Mouse (Mus musculus) cerebellum, adult 11-12 months (tissue): ENCODE results near the gene Bcam.

Experiments used
- DNase-seq: peaks from one replicate; pipeline ENCODE4 v3.0.0; 2022

Bcam gene

DNA sequence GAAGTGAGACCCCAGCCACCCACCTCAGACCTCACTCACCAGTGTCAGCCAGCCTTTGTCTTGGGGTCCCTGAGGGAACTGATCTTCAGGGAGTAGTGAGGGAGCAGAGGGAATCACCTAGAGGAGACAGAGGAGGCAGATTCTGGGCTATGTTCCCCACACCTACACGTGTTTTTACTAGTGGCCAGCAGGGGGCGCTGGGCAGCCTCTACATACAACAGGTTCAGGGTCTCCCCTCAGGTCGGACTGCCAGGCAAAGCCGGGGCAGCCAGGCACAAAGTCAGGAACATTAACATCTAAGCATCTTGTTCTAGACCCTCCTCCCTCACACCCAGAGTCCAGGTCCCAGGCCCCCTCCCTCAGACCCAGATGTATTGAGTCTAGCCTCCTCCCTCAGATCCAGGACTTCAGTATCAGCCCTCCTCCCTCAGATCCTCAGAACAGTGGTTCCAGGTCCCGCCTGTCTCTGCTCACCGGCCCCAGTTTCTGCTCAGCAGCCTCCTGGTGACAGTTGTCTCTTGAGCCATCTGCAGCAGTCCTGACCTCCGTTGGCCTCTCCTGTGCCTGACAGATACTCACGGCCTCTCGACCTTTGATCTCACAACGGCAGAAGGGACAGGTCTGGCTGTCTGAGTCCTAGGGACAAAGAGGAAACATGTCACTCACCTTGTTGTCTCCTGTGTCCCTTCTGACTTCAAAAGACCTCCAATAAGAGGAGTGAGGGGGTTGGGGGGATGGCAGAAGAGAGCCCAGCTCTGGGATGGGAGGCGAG is 14.1 kb upstream of the Bcam start:
- no peak for DNase-seq

DNA sequence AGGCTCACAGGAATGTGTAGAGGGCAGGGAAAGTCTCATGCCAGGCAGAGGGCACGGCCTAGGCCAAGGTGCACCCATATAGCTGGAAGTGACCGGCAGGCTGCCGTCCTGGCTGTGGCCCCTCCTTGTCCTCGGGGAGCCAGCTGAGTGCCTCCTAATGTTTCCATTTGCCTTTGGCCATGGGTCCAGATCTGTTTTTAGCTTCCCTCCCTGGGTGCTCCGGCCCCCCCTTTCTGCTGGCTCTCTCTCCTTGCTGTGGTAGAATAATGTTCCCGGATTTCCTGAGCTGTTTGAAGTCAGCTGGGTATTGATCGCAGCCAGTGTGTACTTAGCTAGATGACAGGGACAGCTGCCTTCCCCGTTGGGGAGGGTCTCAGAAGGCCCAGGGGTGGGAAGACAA is 12.8 kb upstream of the Bcam start:
- DNase-seq = no peak

DNA sequence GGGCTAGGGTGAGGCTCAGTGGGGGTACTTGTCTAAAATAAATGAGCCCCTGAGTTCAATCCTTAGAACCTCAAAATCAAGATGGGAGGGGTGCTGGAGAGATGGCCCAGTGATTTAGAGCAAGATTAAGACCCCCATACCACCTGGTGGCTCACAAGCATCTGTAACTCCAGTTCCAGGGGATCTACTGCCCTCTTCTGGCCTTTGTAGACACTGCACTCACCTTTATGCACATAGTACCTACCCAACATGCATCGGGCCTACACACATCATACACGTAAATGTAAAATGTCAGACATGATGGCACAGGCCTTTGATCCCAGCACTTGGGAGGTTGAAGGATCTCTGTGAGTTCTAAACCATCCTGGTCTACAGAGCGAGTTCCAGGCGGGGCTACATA is 11.8 kb upstream of the Bcam start:
- DNase-seq = no peak

DNA sequence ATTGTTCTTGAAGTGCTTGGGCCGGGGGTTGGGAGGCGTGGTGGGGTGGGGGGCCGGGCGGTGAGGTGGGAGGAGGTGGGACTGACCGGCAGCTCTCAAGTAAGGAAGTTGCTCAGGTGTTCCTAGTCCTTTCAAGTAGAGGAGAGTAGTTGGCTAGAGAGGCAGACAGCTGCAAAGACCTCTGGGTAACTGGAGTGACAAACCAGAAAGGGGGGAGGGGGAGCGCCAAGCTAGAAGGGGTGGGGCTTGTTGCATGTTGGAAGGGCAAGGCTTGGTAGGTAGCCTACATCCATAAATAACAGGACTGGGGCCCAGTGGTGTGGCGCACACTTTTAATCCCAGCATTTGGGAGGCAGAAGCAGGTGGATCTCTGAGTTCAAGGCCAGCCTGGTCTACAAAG is 10.9 kb upstream of the Bcam start:
- no peak for DNase-seq

DNA sequence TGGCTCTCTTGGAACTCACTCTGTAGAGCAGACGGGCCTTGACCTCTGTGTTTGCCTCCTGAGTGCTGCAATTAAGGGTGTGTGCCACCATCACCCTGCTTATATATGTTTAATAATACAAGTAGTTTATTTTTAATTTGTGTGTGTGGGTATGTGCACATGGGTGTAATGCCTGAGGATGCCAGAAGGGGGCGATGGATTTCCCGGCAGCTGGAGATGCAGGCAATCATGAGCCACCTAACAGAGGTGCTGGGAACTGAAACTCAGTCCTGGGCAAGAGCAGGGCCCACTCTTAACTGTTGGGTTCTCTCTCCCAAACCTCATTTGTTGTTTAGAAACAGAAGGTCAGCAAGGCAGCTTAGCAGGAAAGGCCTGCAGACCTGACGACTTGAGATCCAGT is 9.1 kb upstream of the Bcam start:
- DNase-seq = no peak

DNA sequence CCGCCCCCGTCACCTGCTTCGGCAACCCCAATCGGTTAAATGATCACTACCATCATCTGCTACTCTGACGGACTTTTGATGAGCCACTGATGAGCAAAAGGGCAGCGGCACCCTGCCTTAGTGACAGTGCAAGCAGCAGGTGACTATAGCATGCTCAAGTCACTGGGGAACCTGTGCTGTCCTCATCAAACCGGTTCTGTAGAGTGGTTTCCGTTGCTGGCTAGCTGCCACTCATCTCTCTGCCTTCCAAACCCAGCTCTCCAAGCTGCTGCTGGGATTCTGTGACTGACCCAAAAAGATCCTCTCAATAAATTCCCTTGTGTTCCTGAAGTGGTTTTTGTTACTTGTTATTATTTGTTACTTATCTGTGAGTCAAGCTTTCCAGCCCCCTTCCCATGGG is 7.8 kb upstream of the Bcam start:
- DNase-seq = no peak

DNA sequence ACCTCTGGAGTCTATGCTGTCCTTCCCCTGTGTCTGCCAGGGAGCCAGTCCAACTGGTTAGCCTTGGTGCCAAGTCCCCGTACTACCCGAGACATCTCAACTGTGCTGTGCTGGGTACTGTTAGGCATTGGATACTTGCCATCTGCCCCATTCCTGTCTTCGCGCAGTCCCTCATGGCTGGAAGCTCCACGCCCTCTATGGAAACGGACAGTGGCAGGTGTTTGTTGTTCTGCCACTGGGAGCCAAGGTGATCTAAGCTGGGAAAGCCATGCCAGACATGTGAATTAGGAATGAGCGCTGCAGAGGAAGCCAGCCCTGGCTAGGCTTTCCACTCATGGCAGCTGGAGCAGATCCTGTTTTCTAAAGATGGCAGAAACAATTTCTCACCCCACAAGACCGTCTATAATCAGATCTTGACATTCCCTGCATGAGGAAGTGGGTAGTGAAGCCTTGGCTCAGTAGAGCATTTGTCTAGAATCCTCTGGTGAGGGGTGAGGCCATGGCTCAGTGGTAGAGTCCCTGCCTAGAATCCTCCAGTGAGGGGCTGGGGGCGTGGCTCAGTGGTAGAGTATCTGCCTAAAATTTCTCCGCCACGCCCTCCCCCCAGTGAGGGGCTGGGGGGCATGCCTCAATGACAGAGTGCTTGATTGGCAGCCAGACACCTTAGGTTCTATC is 6.4 kb upstream of the Bcam start:
- no peak for DNase-seq

DNA sequence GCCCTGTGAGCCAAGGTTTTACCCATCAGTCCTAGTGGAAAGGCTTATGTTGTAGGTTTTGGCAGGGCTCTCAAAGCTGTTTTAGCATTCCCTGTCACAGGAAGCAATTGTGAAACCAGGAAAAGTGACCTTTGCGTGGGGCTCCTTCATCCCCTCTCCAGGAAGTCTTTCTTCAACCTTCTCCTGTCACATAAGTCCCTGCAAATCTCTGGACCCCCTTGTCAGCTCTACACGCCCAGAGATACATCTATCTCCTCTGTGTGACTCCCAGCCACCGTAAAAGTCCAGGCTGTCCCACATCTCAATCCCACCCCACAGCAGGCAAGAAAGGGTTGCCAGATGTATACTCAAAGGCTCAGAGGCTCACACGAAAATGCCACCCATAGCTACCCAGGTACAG is 866 bp upstream of the Bcam start:
- DNase-seq = no peak

DNA sequence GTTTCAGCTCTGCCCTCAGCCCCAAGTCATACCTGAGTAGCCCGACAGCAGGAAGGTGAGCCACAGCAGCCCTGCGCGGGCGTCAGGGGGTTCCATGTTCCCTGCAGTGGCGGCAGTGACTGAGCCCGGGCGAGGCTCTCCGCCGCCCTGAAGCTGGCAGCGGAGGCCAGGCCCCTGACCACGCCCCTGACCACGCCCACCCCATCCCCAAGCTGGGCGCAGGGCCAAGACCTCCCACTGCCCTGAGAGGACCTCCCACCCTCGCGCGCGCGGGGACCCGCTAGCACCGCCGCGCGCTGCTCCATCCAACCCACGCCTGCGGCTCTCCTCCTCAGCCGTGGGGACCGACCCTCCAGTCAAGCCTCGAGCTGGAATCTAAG is 451 bp downstream of the Bcam start:
- no peak for DNase-seq

DNA sequence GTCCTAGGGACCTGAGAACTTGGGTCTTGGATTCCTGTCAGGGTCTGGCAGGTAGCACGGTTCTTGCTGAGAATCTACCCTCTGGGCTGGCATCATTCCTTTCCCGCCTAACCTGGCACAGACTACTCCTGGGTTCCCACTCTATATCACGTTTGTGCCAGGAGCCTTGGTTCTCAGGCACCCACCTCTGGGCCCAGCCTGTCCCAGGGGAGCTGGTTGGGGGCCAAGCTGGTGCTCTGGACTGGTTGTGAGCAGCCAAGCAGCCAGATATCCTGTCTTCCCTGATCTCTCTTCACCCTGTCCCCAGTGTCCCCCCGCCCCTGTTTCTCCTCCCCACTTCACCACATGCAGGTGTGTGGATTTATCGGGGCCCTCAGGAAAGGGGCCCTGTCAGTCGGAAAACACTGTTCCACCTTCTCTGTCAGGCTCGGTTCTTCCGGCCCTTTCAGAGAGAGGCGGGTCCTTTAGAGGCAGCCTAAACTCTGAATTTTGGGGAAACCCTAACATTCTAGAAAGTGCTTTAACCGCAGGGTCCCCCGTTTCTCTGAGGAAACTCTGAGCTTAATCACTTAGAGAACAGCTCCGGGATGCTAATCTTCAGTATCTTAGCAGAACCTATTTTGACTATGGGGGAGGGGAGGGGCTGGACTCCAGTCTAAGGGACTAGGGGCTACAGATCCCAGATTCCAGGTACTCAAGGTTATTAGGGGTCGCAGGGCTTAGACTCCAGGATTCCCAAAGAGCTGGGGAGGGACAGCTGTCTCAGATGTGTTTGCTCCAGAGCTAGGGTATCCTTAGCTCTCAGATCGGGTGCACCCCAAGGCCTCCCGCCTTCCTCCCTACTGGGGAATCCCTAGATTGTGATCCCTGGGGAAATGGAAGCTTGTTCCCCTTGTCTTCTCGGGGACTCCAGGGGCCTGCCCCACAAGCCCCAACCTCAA is 1.1 kb downstream of the Bcam start:
- DNase-seq = no peak

DNA sequence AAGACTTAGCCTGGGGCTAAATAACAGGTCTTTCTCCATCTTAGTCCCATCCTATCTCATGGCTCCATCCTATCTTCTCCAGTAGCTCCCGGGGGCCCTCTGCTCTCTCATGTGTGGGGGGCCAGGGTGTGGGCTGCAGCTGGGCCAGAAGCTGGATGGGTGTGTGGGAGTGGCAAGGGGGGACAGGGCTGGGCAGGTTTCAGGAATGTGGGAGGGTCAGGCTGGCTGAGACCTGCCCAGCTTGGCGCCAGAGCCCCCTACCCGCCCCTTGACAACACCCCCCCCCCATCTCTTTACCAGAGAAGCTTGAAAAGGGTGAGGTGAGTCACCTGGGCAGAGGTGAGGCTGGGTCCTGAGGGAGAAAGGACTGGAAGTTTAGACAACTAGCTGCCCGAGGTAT is 1.8 kb downstream of the Bcam start:
- DNase-seq = no peak

DNA sequence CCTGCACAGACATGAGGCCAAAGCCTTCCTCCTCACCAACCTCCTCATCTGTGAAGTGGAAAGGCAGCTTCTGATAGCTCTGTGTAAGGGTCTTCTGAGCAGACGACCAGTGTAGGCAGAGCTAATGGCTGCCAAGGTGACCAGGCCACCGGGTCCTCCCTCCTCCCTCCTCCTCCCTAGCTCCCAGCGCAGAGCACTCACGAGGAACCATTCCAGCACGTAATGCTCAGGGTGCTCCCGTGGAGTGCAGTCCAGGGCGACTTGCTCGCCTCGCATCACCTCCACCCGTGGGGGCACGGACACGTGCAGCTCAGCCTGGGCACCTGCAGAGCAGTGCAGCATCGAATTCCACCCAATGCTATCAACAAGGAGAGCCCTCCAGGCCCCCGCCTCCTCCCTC is 2.6 kb downstream of the Bcam start:
- DNase-seq = no peak

DNA sequence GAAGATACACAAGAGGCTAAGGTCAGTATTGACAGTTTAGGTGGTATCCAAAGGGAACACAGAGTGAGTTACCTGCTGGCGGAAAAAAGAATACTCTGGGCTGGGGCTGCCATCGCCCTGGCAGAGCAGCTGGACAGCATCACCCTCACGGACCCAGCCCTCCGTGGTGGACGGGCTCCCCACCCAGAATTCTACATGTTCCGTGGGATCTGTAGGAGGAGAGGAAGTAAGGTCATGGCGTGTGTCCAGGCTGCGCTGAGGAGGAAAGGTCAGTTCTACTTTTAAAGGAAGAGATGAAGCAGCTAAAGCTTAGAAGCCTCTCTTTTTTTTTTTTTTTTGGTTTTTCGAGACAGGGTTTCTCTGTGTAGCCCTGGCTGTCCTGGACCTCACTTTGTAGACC is 6.2 kb downstream of the Bcam start:
- no peak for DNase-seq

DNA sequence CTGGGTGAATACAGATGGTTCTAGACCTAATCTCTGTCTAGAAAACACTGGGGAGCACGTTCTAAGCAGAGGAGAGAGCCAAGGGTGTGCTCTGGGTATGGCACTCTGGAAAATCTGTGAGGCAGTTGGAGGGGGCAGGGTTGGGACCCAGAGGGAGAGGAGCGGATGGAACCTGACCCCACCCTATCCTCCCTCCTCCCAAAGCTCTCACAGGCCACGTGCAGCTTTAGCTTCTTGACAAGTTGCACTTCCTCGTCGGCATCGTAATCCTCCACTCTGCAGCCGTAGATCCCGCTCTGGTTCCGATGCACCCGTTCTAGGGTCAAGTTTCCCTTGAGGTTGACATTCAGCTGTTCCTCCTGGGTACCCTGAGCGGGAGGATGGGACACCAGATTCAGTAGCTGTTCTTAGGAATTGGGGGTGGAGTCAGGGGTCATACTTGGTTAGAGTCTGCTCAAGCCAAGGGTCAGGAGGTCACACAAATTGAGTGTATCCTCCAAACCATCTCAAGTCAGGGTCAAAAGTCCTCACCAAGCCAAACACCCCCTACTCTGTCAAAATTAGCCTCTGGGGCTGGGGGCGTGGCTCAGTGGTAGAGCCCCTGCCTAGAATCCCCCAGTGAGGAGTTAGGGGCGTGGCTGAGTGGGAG is 6.9 kb downstream of the Bcam start:
- DNase-seq = no peak

DNA sequence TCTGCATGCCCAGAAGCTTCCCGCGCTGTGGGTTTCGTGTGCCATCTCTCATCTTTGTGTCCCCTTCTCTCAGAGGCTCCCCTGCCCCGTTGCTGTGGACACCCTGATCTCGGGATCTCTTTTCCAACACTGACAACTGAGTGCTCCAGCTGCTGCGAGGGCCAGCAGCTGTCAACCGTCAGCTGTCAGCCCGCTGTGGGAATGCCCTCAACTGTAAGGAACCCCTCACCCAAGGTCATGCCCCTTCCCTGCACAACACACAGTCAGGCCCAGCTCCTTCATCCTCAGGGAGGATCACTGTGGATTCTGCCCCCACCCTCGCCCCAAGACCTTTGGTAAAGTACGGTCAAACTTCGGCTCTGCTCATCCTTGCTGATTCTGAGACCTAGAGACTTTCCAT is 8.5 kb downstream of the Bcam start:
- no peak for DNase-seq

DNA sequence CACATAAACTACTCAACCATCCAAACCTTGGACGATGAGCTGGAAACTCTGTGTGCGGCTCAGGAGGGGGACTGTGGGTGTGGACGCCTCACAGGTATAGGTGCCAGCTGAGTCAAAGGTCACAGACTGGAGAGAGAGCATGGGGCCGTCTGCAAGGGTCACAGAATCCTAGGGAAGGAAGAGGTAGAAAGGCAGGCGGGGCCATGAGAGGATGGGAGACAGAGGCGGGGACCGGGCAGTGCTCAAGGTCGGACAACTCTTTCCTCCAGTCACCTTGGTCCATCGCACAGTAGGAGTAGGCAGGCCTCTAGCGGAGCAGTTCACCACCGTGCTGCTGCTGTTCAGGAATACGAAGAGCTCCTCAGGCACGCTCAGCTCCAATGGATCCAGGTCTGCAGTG is 10.8 kb downstream of the Bcam start:
- DNase-seq = no peak

DNA sequence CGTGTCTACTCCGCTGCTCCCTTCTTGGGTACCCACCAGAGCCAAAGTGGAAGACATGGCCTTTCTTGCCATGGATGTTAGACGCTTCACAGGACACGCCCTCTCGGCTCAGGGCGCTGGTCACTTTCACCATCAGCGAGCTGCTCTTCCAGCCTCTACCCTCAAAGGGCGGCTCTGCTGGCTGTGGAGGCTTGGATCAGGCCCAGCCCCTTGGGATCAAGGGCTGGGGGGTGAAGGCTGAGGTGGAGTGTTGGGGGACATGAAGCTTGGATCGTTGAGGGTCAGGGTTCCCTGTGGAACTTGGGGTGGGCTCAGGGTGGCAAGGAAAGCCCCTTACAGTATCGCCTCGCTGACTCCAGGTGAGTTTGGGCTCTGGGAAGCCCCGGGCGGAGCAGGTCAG is 12.2 kb downstream of the Bcam start:
- DNase-seq = no peak

DNA sequence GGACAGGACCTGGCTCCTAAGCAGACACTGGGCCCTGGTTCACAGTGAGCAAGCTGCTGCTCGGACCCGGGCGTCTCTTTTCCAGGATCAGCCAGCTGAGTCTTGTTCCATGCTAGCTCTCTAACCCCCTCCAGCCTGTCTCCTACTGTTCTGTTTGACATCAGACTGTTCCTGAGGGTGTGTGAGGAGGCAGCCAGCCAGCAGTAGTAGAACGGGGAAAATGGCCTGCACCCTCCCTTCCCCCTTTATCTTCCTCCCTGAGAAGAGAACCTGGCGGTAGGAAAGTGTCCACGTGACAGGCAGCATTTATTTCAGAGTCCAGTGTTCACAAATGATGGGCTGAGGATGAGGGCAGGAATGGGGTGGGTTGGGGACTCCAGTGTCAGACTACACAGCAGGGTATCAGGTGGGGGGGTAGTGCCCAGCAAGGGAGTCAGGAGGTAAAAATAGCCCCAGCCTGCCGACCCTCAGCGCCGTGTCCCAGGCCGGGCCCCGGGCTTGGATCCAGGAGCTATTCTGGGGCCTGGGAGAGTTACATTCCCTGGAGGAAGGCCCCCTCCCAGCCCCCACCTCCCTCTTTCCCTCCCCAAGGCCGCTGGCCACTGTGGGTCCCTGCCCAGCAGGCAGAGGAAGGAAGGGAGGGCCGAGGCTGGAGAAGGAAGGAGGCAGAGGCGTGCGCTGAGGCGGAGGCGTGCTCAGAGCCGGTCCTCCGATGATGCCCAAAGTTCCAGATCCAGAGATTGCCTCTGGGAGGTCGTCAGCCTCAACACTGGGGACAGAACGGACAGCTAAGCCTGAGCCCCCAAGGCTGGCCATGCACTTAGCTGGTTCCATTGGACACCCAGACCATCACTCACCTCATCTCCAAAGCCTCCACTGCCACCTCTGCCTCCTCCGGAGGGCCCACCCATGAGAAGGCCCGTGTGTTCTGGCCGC is 14.7 kb downstream of the Bcam start:
- DNase-seq = no peak

DNA sequence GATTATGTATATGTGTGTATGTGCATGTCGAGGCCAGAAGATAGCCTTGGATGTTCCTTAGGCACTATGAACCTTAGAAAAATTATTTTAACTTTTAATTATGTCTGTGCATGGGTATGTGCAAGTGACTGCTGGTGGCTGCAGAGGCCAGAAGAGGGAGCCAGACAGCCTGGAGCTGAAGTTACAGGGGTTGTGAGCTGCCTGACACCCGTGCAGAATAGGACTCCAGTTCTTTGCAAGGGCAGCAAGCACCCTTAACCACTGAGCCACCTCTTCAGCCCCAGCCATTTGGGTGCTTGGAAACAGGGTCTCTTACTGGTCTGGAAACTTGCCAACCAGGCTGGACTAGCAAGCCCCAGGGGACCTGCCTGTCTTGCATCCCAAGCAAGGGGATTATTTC is 15.8 kb downstream of the Bcam start:
- no peak for DNase-seq

DNA sequence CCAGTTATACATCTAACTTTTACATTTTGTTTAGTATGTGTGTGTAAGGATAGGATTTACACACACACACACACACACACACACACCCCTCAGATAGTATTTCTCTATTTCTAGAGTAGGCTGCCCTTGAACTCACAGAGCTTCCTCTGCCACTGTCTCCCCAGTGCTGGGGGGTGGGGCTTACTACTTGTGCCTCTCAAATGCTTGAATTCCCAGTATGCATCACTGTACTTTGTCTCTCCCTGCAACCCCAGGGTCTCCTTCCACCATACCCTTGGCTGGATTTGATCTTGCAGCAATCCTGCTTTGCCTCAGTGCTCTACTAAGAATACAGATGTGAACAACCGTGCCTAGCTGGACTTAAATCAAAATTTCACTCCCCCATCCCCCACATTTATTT is 16.8 kb downstream of the Bcam start:
- no peak for DNase-seq

DNA sequence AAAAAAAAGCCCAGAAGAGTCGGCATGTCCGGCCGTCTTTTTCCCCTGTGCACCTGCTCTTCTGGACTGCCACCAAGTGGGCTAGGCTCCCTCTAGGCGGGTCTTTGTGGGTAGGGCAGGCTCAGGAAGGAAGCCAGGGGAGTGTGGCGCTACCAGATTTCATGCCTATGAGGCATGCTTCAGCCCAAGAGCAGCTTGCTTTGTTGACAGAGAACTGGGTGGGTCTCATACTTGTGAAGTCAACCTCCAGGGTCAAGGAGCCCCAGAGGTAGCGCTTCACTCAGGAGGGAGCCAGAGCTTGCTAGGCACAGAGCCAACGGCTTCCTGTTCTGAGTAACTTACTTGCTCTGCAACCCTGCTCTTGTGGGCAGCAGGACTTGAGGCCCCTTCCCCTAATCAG is 17.2 kb downstream of the Bcam start:
- no peak for DNase-seq

DNA sequence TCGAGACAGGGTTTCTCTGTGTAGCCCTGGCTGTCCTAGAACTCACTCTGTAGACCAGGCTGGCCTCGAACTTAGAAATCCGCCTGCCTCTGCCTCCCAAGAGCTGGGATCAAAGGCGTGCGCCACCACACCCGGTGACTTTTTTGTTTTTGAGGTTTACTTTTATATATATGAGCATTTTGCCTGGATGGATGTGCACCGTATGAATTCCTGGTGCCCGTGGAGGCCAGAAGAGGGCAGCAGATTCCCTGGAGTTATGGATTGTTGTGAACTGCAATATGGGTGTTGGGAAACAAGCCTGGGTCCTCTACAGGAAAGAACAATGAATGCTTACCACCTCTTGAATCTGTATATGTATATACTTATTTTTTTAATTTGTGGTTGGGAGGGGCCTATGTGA is 18.2 kb downstream of the Bcam start:
- no peak for DNase-seq
